Mouse (Mus musculus): ENCODE data around the gene Cass4.

GRCm38 (mm10) chr2:172393391-172394051, at the start of gene Cass4:
- TF ChIP-seq CTCF (IDR thresholded peaks at IDR 0.05; ENCODE audit: low read depth, low read length) (no peak), TAL1 (conservative IDR thresholded peaks at IDR 0.05; ENCODE audit: low read depth, low read length) (no peak), GATA2 (IDR thresholded peaks at IDR 0.05; ENCODE audit: borderline replicate concordance, low read depth, low read length) (no peak), GATA1 (IDR thresholded peaks at IDR 0.05; ENCODE audit: borderline replicate concordance, low read length) (no peak)

Measured in G1E (cell line).